Mouse (Mus musculus) layer of hippocampus, postnatal 14 days (tissue): ENCODE results near the gene Vmn2r8. TPM values are rescaled to one million over a fixed set of nuclear protein-coding genes. Genes with fewer than 3 reads are reported as not detected.
"Not testable (repeated sequence)": the region's sequence is repeated elsewhere in the genome, so short reads cannot be mapped to it uniquely, and the experiment has no call there.

Source experiments
- DNase-seq, 2 experiments: peaks; one replicate each; pipeline ENCODE4 v3.0.0; 2021 to 2022; ENCODE audit warnings: low spot score in 2 of 2, mixed read lengths in 1 of 2
- long read RNA-seq, 2 experiments: library from polyadenylated mRNA; stranded (forward); transcript quantifications; one replicate each; pipeline ENCODE4 v2.0.0; 2021
- total RNA-seq, 2 experiments: library from RNA; stranded (reverse); gene quantifications; 2 replicates each; pipeline ENCODE4 v1.2.3; 2021

Vmn2r8 gene
- not detected for total RNA-seq
- long read RNA-seq, experiment 1 = 0 reads
- long read RNA-seq, experiment 2 = 0 reads

DNA sequence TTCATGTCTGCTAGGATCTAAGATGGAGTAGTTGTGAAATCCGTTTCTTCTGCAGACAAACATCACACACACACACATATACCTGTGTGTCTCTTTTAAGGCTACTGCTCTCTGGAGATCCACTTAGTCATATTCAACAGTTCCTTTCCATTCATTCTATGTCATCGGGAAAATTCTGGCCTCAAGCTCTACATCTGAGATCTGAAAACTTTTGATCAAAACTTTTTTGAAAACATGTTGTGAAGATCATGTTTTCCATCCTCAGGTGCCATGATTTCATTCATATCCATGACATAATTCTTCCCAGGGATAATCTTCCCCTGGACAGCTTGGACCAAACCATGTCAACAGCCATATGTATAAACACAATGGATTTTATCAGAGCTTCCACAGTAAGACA is at the start of gene Vmn2r8:
TSS of gene Vmn2r8 (minus strand) at position 101 of the 400 bp plus-strand sequence.
- not testable (repeated sequence) for DNase-seq

DNA sequence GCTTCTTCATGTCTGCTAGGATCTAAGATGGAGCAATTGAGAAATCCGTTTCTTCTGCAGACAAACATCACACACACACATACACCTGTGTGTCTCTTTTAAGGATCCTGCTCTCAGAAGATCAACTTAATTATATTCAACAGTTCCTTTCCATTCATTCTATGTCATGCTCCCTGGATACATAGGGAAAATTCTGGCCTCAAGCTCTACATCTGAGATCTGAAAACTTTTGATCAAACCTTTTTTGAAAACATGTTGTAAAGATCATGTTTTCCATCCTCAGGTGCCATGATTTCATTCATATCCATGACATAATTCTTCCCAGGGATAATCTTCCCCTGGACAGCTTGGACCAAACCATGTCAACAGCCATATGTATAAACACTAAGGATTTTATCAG is 43.9 kb upstream of the Vmn2r8 start, which contains the start of gene Vmn2r9:
TSS of gene Vmn2r9 (minus strand) at position 101 of the 400 bp plus-strand sequence.
- DNase-seq = not testable (repeated sequence)

GRCm38 (mm10) chr5:108849466-108849865 is 40.8 kb upstream of the Vmn2r8 start:
- no peak for DNase-seq

DNA sequence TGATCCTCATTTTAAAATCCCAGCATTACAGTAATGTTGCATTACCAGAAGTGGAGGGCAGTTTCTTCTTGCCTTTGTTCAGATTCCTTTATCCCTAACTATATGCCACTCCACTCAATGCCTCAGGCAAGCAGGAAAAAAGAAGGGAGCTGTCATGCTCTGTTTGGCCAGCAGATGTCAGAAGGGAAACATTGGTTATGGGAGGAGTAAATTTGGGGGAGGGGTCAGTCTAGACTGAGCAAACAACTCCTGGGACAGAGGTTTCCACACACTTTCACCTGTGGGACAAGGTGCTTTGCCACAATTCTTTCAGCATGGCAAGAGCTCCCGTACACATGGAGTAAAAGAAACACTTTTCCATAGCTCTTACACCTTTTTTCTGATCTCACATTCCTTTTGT is 27.5 kb upstream of the Vmn2r8 start:
- DNase-seq = no peak

GRCm38 (mm10) chr5:108823276-108823675 is 14.6 kb upstream of the Vmn2r8 start:
- DNase-seq = no peak

GRCm38 (mm10) chr5:108803646-108804045 is 5.0 kb downstream of the Vmn2r8 start:
- no peak for DNase-seq

DNA sequence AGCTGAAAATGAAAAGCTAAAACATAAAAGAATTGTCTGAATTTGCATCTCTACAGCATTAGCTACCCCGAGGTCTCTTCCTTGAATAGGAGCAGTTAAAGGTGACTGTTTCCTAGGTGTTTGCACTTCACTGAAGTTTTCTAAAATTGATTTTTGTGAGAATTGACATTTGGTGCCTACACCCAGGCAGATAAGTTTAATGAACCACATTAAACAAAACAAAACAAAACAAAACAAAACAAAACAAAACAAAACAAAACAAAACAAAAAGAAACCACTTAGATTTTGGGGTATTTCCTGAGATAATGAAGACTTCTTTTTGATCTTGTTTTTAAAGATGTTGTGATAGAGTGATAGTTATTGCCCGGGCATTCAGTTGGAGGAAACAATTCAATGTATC is 13.4 kb downstream of the Vmn2r8 start, which contains the start of gene Tmed11:
TSS of gene Tmed11 (minus strand) at position 101 of the 400 bp plus-strand sequence.
- not testable (repeated sequence) for DNase-seq

GRCm38 (mm10) chr5:108790385-108790784 is 18.3 kb downstream of the Vmn2r8 start:
- peak in 1 of 2 experiments; percentile 5 for DNase-seq

DNA sequence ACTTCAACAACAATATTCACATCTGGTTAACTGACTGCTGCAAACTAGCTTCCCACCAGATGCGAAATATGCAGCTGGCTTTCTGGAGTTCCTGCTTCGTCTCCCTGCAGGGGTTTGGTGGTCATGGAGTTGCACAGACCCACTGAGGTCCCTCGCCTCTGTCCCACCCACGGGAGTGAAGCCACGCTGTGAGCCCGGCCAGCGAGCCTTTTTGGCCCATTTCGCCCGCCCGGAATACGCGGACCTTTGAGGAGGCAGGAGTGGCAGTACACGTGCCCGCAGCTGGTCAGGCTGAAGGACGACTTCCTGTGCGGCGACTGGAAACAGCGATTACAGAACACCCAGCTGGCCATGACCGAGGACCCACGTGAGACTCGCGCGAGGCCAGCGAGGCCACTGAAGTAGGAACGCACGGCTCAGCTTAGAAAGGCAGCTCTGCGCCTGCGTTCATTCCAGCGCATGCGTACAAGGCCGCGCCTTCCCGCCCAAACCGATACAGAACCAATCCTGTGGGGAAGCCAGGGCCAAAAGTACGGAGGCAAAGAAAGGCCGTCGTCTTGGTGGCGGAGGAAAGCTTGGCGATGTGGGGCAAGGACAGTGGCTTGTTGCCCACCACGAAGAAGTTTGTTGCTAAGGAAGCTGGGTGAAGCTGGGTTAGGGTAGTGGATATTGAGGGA is 33.9 kb downstream of the Vmn2r8 start, which contains the start of gene Rnf212:
TSS of gene Rnf212 (minus strand) at position 353 of the 677 bp plus-strand sequence.
- no peak for DNase-seq

GRCm38 (mm10) chr5:108760002-108760401 is 48.6 kb downstream of the Vmn2r8 start:
- DNase-seq = no peak

- DNase-seq = peak; percentile 8 to 45
These were observed 50.3 kb downstream of the Vmn2r8 start for GRCm38 (mm10) chr5:108758396-108758795.

DNA sequence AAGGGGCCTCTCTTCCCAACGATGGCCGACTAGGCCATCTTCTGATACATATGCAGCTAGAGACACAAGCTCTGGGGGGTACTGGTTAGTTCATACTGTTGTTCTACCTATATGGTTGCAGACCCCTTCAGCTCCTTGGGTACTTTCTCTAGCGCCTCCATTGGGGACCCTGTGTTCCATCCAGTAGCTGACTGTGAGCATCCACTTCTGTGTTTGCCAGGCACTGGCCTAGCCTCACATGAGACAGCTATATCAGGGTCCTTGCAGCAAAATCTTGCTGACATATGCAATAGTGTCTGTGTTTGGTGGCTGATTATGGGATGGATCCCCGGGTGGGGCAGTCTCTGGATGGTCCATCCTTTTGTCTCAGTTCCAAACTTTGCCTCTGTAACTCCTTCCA is 57.4 kb downstream of the Vmn2r8 start:
- not testable (repeated sequence) for DNase-seq

DNA sequence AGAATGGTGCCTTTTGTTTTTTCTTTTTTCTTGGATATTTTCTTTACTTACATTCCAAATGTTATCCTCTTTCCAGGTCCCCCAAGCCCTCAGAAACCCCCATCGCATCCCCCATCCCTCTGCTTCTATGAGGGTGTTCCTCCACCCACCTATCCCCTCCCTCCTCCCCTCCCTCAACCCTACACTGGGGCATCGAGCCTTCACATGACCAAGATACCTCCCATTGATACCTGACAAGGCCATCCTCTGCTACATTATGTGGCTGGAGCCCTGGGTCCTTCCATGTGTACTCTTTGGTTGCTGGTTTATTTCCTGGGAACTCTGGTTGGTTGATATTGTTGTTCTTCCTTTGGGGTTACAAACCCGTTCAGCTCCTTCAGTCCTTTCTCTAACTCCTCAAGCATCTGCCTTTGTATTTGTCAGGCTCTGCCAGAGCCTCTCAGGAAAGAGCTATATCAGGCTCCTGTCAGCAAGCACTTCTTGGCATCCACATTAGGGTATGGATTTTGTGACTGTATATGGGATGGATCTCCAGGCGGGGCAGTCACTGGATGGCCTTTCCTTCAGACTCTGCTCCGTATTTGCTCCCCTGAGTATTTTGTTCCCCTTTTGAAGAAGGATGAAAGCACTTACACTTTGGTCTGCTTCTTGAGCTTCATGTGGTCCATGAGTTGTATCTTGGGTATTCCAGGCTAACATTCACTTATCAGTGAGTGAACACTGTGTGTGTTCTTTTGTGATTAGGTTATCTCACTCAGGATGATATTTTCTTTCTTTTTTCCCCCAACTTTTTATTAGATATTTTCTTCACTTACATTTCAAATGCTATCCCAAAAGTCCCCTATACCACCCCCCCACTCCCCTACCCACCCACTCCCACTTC is 58.1 kb downstream of the Vmn2r8 start:
- no peak for DNase-seq

DNA sequence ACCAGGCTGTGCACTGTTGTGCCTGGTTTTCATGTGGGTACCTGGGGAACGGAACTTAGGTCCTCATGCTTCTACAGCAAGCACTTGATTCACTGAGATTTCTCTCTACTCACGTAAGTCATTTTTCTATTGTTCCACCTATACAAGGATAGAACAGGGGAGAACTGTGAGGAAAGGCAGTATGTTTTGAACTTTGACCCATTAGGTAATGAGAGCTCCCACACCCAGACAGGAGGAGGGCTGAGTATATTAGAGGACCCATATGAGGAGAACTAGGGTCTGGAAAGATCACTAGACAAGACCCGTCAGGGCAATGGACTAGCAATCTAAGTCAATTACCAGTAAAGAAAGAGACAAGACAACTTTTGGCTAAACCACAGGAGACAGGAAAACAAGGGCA is 64.0 kb downstream of the Vmn2r8 start:
- DNase-seq = no peak

DNA sequence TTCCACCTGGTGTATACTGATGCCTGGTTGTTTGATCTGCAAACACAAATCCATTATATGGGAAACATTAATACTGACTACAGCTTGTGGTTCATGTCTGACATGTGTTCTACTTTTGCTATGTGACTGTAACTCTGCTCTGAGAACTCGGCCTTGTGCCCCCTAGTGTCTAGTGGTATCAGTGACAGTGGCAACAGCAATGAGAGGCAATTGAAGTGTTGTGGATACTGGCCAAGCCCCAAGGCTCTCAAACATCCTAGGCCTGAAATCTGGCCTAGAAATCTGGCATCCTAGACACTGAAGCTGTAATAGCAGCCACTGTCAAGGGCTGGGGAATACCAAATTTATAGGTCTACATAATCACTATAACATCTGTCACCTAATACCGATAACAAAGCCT is 64.8 kb downstream of the Vmn2r8 start:
- no peak for DNase-seq

- DNase-seq = no peak
These were observed 66.1 kb downstream of the Vmn2r8 start for GRCm38 (mm10) chr5:108742596-108742995.

DNA sequence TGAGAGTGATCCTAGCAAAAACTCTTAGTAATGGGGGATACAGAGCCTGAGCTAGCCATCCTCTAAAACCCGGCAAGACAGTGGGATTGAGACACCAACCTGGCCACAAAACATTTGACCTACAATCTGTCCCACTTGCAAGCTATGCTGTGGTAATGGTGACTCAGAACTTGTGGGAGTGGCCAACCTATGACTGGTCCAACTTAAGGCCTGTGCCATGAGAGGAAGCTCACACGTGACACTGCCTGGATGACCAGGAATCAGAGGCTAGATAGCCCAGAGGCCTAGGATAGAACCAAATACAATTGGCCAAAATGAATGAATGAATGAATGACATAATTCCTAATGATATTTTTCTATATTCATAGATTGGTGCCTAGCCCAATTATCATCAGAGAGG is 66.8 kb downstream of the Vmn2r8 start:
- DNase-seq = no peak

Other genes starting within 250 kb of the Vmn2r8 start
- gene Gak, start 179.1 kb downstream of the Vmn2r8 start, total RNA-seq = 10 to 100 TPM; 93.4 to 97.9 TPM
- 10 to 100 TPM; 36.7 to 41.1 TPM for gene Tmem175, start 179.1 kb downstream of the Vmn2r8 start, total RNA-seq
- 10 to 100 TPM; 10.1 to 10.9 TPM for gene Idua, start 148.5 kb downstream of the Vmn2r8 start, total RNA-seq
- gene Dgkq, start 139.2 kb downstream of the Vmn2r8 start, total RNA-seq = 10 to 100 TPM; 54.1 to 55.0 TPM
- gene Slc26a1, start 133.3 kb downstream of the Vmn2r8 start, total RNA-seq = 1 to 10 TPM; 1.4 to 2.1 TPM
- 10 to 100 TPM; 17.9 to 19.8 TPM for gene Fgfrl1, start 116.5 kb downstream of the Vmn2r8 start, total RNA-seq
- not detected for gene Rnf212, start 33.9 kb downstream of the Vmn2r8 start, total RNA-seq
- gene Tmed11, start 13.5 kb downstream of the Vmn2r8 start, total RNA-seq = not detected
- not detected for gene Vmn2r9, start 43.8 kb upstream of the Vmn2r8 start, total RNA-seq
- gene Vmn2r10, start 197.7 kb upstream of the Vmn2r8 start, total RNA-seq = not detected